Mouse (Mus musculus) ES-Bruce4 (cell line): Measurements from ENCODE around the gene Pde6h.

Experiments used
- CTCF ChIP-seq: IDR thresholded peaks from one replicate; pipeline ENCODE4 v1.8.1; 2011; ENCODE audit warnings: low read depth, low read length
- EP300 ChIP-seq: IDR thresholded peaks from 2 replicates; pipeline ENCODE4 v1.6.1; 2011; ENCODE audit warnings: low read depth, low read length; ENCODE audit not compliant: insufficient read depth
- POLR2A ChIP-seq: IDR thresholded peaks from one replicate; pipeline ENCODE4 v1.8.1; 2011; ENCODE audit warnings: low read length; ENCODE audit not compliant: insufficient read depth

DNA sequence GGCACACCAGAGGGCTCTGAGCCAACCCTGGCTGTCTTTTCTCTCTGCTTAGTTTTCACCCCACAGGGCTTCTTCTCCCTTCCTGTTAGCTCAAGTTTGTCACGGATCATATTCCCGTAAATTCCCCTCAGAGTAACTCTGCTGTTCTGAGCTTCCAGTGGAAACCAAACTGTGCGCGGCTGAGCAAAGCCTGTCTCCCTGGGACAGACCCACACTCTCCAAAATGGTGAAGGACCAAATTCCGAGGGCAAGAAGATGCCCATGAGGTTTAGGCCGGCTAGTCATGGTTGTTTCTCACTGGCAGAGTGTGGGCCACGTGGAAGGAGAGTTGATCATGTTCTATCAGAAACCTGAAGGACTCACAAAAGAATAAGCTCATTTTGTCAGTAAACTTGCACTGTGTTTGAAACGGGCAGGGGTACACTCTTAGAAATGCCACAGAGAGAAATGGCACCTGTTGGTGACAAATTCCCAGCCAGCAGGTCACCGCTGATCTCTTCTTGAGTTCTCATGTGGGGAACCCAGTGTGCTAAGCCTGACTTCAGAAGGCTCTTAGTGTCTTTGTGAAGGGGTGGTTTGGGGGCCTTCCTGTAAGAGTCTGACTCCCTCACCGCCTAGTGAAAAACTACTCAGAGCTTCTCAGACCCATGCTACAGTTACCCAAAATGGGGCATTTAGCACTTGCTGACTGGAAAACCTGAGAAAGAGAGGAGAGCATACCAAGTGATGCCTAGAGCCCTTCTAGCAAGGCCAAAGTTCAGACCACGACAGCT, 16.7 kb downstream of the Pde6h start:
- TF ChIP-seq POLR2A: no peak
- no peak for TF ChIP-seq CTCF
- TF ChIP-seq EP300: no peak
